9 mouse cellular contexts compared by ENCODE assay signal in the genomic region with DNA sequence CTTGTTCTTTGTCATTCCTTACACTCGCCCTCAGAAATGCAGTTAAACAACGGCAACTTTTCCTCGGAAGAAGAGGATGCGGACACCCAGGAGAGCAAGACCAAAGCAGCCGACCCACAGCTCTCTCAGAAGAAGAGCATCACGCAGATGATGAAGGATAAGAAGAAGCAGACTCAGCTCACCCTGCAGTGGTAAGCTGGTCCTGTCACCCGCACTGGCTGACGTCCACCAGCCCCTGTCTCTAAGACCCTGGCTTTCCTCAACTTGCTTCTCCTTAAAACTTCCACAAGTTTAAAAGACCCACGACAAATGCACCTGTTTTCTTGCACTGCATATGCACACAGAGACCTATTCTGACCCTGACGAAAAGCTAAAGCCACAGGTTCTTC. TPM values are rescaled to one million over a fixed set of nuclear protein-coding genes. Genes with fewer than 3 reads are reported as not detected.
A peak's percentile ranks its signal among the peaks of the same experiment; 100 is the strongest.
DNase-seq lines count a peak whose midpoint lies in the region; ATAC-seq and TF ChIP-seq lines count a peak whose summit lies in the region.
"Had no signal": no experiment of that assay in that cellular context is flagged by ENCODE, and none has a peak within 500 bp of the region (broad histone marks: within the 10 kb centered on the region; RNA-seq: fewer than 3 reads in every experiment).

No protein-coding gene starts in this region.

- ATAC-seq in kidney, postnatal 0 days (replicated peaks; ENCODE audit: low FRiP score, low read depth) = no peak
- 0 out of 2 replicates have a peak, but pooled peaks have one; percentile 7 for ATAC-seq in intestine, embryonic 14.5 days (replicated peaks; ENCODE audit: low FRiP score, low TSS enrichment, low read depth)
- no peak for ATAC-seq in midbrain, postnatal 0 days (ENCODE audit: low FRiP score)

- H3K4me1 ChIP-seq in kidney, postnatal 0 days (replicated peaks; ENCODE audit: insufficient read depth, low read length) = peaks cover 6% of the 10 kb centered on the region; the same call in 1 of the 2 replicates
- H3K4me1 ChIP-seq in embryonic facial prominence, embryonic 10.5 days = peaks cover 10% of the 10 kb centered on the region
- no peaks in the 10 kb centered on the region for H3K4me1 ChIP-seq in intestine, embryonic 14.5 days (replicated peaks; ENCODE audit: control insufficient read depth, insufficient read depth, low read length)
- H3K4me1 ChIP-seq in midbrain, postnatal 0 days (ENCODE audit: insufficient read depth, low read length) = peaks cover 5% of the 10 kb centered on the region; the same call in 1 of the 2 replicates

- no peak for DNase-seq in kidney, postnatal 0 days (ENCODE audit: low spot score)
- DNase-seq in kidney, postnatal 10 days = no peak
- peak; percentile 28 for DNase-seq in embryonic facial prominence, embryonic 10.5 days (ENCODE audit: low spot score)
- DNase-seq in intestine, embryonic 14.5 days (ENCODE audit: low spot score) = peak; percentile 56
- no peak for DNase-seq in midbrain, postnatal 0 days (ENCODE audit: low spot score)
- DNase-seq in urinary bladder, postnatal 4 days (ENCODE audit: low spot score in 2 of 2) = no peak
- DNase-seq in layer of hippocampus, postnatal 36 days = no peak
- DNase-seq in cerebellum, postnatal 36 days = no peak

- WGBS in kidney, postnatal 0 days = 6% methylated on average over 10 of the region's 10 CpGs
- 4% methylated on average over 10 of the region's 10 CpGs for WGBS in embryonic facial prominence, embryonic 10.5 days
- 13% methylated on average over 10 of the region's 10 CpGs for WGBS in intestine, embryonic 14.5 days
- WGBS in midbrain, postnatal 0 days = 9% methylated on average over 10 of the region's 10 CpGs

- no peaks in the 10 kb centered on the region for H3K9me3 ChIP-seq in kidney, postnatal 0 days (replicated peaks; ENCODE audit: low read length)
- H3K9me3 ChIP-seq in embryonic facial prominence, embryonic 10.5 days = no peaks in the 10 kb centered on the region
- no peaks in the 10 kb centered on the region for H3K9me3 ChIP-seq in intestine, embryonic 14.5 days (ENCODE audit: control insufficient read depth, low read length)
- H3K9me3 ChIP-seq in midbrain, postnatal 0 days (ENCODE audit: low read length) = no peaks in the 10 kb centered on the region
- H3K9me3 ChIP-seq: G1E had no signal

- peak overlapping the region; percentile 34 for H3K4me3 ChIP-seq in kidney, postnatal 0 days (replicated peaks; ENCODE audit: low read depth, low read length)
- peak overlapping the region; percentile 62 for H3K4me3 ChIP-seq in embryonic facial prominence, embryonic 10.5 days
- H3K4me3 ChIP-seq in intestine, embryonic 14.5 days (ENCODE audit: low read depth, low read length) = peak overlapping the region; percentile 41
- H3K4me3 ChIP-seq in midbrain, postnatal 0 days (ENCODE audit: low read depth, low read length) = peak overlapping the region; percentile 55

- TF ChIP-seq CTCF in kidney, postnatal 0 days (IDR thresholded peaks at IDR 0.05; ENCODE audit: low read depth) = no peak
- TF ChIP-seq CTCF in midbrain, postnatal 0 days (IDR thresholded peaks at IDR 0.05) = no peak

- H3K9ac ChIP-seq in kidney, postnatal 0 days (ENCODE audit: low read depth, low read length) = no peak overlapping the region
- H3K9ac ChIP-seq in intestine, embryonic 14.5 days (ENCODE audit: low read length) = no peak overlapping the region; the same call in 1 of the 2 replicates
- H3K9ac ChIP-seq in midbrain, postnatal 0 days (replicated peaks; ENCODE audit: low read length, poor library complexity, severe bottlenecking) = no peak overlapping the region

- H3K27me3 ChIP-seq in kidney, postnatal 0 days (ENCODE audit: insufficient read depth, low read length) = peaks cover 16% of the 10 kb centered on the region; the same call in 1 of the 2 replicates
- peaks cover 48% of the 10 kb centered on the region for H3K27me3 ChIP-seq in embryonic facial prominence, embryonic 10.5 days (replicated peaks; ENCODE audit: low read depth, poor library complexity, severe bottlenecking)
- peaks cover 25% of the 10 kb centered on the region for H3K27me3 ChIP-seq in intestine, embryonic 14.5 days (replicated peaks; ENCODE audit: control insufficient read depth, insufficient read depth, low read length)
- peaks cover 14% of the 10 kb centered on the region for H3K27me3 ChIP-seq in midbrain, postnatal 0 days (ENCODE audit: insufficient read depth, low read length)

- no peaks in the 10 kb centered on the region for H3K36me3 ChIP-seq in kidney, postnatal 0 days (ENCODE audit: insufficient read depth, low read length)
- no peaks in the 10 kb centered on the region for H3K36me3 ChIP-seq in embryonic facial prominence, embryonic 10.5 days (replicated peaks)
- H3K36me3 ChIP-seq in intestine, embryonic 14.5 days (ENCODE audit: control insufficient read depth, insufficient read depth, low read length) = no peaks in the 10 kb centered on the region
- no peaks in the 10 kb centered on the region for H3K36me3 ChIP-seq in midbrain, postnatal 0 days (ENCODE audit: insufficient read depth, low read length)
- H3K36me3 ChIP-seq: G1E had no signal

- no peak overlapping the region for H3K27ac ChIP-seq in kidney, postnatal 0 days
- H3K27ac ChIP-seq in embryonic facial prominence, embryonic 10.5 days (replicated peaks) = no peak overlapping the region
- H3K27ac ChIP-seq in intestine, embryonic 14.5 days (ENCODE audit: low read depth) = no peak overlapping the region
- no peak overlapping the region for H3K27ac ChIP-seq in midbrain, postnatal 0 days (ENCODE audit: low read depth, low read length)

- H3K4me2 ChIP-seq in kidney, postnatal 0 days (ENCODE audit: low read length) = peak overlapping the region; percentile 78
- peak overlapping the region; percentile 68 for H3K4me2 ChIP-seq in intestine, embryonic 14.5 days (ENCODE audit: low read length)
- peak overlapping the region; percentile 99 for H3K4me2 ChIP-seq in midbrain, postnatal 0 days (ENCODE audit: low read depth, low read length, poor library complexity, severe bottlenecking)

RNA-seq across cellular contexts. Expression of a gene that starts 0.7 kb away (rescaled TPM):
- polyA plus RNA-seq in kidney, postnatal 0 days (2015; fragmentation: Nextera tagmentation; extraction: Ambion mirVana) = not detected in 2 replicates
- 0.05 and 0.20 TPM in 2 replicates for polyA plus RNA-seq in embryonic facial prominence, embryonic 10.5 days (2016; fragmentation: Nextera tagmentation; extraction: Ambion mirVana)
- 1.9 and 2.3 TPM in 2 replicates for polyA plus RNA-seq in intestine, embryonic 14.5 days (2014; fragmentation: Nextera tagmentation; extraction: Ambion mirVana)
- not detected in 2 replicates for total RNA-seq in midbrain, postnatal 0 days (2014; rRNA removed)
- not detected in 2 replicates for polyA plus RNA-seq in midbrain, postnatal 0 days (2015; fragmentation: Nextera tagmentation; extraction: Ambion mirVana)
- not detected for total RNA-seq in layer of hippocampus, postnatal 36 days (2021)
- total RNA-seq: G1E had no signal
- polyA plus RNA-seq: G1E had no signal

RNA-seq across cellular contexts. Expression of a gene that starts 47.0 kb away (rescaled TPM):
- 0.08 and 0.17 TPM in 2 replicates for polyA plus RNA-seq in kidney, postnatal 0 days (2015; fragmentation: Nextera tagmentation; extraction: Ambion mirVana)
- 0.10 and 0.13 TPM in 2 replicates for polyA plus RNA-seq in embryonic facial prominence, embryonic 10.5 days (2016; fragmentation: Nextera tagmentation; extraction: Ambion mirVana)
- not detected in 2 replicates for polyA plus RNA-seq in intestine, embryonic 14.5 days (2014; fragmentation: Nextera tagmentation; extraction: Ambion mirVana)
- total RNA-seq in midbrain, postnatal 0 days (2014; rRNA removed) = not detected in 2 replicates
- 0.12 TPM in 1 of 2 replicates, not detected in the other for polyA plus RNA-seq in midbrain, postnatal 0 days (2015; fragmentation: Nextera tagmentation; extraction: Ambion mirVana)
- total RNA-seq in layer of hippocampus, postnatal 36 days (2021) = not detected
- total RNA-seq: G1E had no signal
- polyA plus RNA-seq: G1E had no signal

Comparison
In these comparisons a context has a peak if more than half of its experiments do, and no peak if none do; other contexts are left out.
1. DNase-seq: peak in embryonic facial prominence, embryonic 10.5 days (single experiment) and intestine, embryonic 14.5 days (single experiment); none in kidney, postnatal 0 days (single experiment), kidney, postnatal 10 days (single experiment), midbrain, postnatal 0 days (single experiment), urinary bladder, postnatal 4 days (0 of 2), layer of hippocampus, postnatal 36 days (0 of 2) and cerebellum, postnatal 36 days (0 of 2).
2. Peak in every context shown above with its lines, with median percentiles within 50 percentile points of each other: H3K4me2 ChIP-seq and H3K4me3 ChIP-seq.